Mouse (Mus musculus) thymus, adult 2 months (tissue): ENCODE data around the gene Pbx4. TPM values are rescaled to one million over a fixed set of nuclear protein-coding genes. Genes with fewer than 3 reads are reported as not detected.

Experiments
- DNase-seq: peaks from one replicate; pipeline ENCODE4 v3.0.0; 2021
- H3K27ac ChIP-seq: fragments of 200-500 bp; 2 replicates; pipeline ENCODE4 v1.5.1; 2012; ENCODE audit warnings: low read length, control low read depth; ENCODE audit not compliant: control insufficient read depth, insufficient read depth
- H3K27me3 ChIP-seq: fragments of 200-500 bp; 2 replicates; pipeline ENCODE4 v1.6.1; 2012; ENCODE audit warnings: mild to moderate bottlenecking, low read length, moderate library complexity, mixed read lengths; ENCODE audit not compliant: control insufficient read depth, insufficient read depth
- H3K36me3 ChIP-seq: fragments of 200-500 bp; 2 replicates; pipeline ENCODE4 v1.6.1; 2012; ENCODE audit warnings: mild to moderate bottlenecking, low read length, moderate library complexity; ENCODE audit not compliant: control insufficient read depth, insufficient read depth
- H3K4me1 ChIP-seq: fragments of 200-500 bp; replicated peaks from 2 replicates; pipeline ENCODE4 v1.6.1; 2012; ENCODE audit warnings: low read length; ENCODE audit not compliant: control insufficient read depth, insufficient read depth
- H3K4me3 ChIP-seq: fragments of 200-500 bp; 2 replicates; pipeline ENCODE4 v1.5.1; 2012; ENCODE audit warnings: mild to moderate bottlenecking, low read length, control low read depth, moderate library complexity; ENCODE audit not compliant: control insufficient read depth, insufficient read depth
- CTCF ChIP-seq: fragments of 200-500 bp; IDR thresholded peaks from 2 replicates; pipeline ENCODE4 v1.5.1; 2012; ENCODE audit warnings: mild to moderate bottlenecking, control low read depth, low read length, moderate library complexity, borderline replicate concordance; ENCODE audit not compliant: control insufficient read depth, poor library complexity, insufficient read depth; ENCODE audit errors: extremely low read depth
- POLR2A ChIP-seq: fragments of 200-500 bp; IDR thresholded peaks from 2 replicates; pipeline ENCODE4 v1.6.1; 2012; ENCODE audit warnings: mild to moderate bottlenecking, low read length, control low read depth, moderate library complexity; ENCODE audit not compliant: control insufficient read depth, poor library complexity, insufficient read depth; ENCODE audit errors: extremely low read depth
- WGBS: fragments of 180-500 bp; shearing (Covaris S2); methylation state at CpG from one replicate; pipeline ENCODE4 v1.1.7; 2018; 5-methylcytosine and 5-hydroxymethylcytosine counted together
- polyA plus RNA-seq: library from polyadenylated mRNA; depleted of rRNA; stranded (reverse); fragments of >200 nt; gene quantifications from 2 replicates; pipeline ENCODE4 v1.2.3, GENCODE M21; 2012

The Pbx4 gene
- polyA plus RNA-seq, 1 experiment = 29.0 TPM

GRCm38 (mm10) chr8:69808094-69808863, 24.0 kb upstream of the Pbx4 start, which contains the start of gene Gmip:
Gene Gmip (plus strand): TSS chr8:69808679.
- H3K4me1 ChIP-seq = peaks cover 11% of the 10 kb centered on the region
- H3K27ac ChIP-seq = peak within 1 kb of the TSS; percentile 78
- WGBS = 6% methylated on average over 28 of the region's 28 CpGs
- peak; percentile 68 for TF ChIP-seq POLR2A
- no peak for TF ChIP-seq CTCF
- peak within 1 kb of the TSS; percentile 86 for H3K4me3 ChIP-seq
- DNase-seq = peak; percentile 96
- no peaks in the 10 kb centered on the region for H3K27me3 ChIP-seq
- peaks cover 54% of the 10 kb centered on the region for H3K36me3 ChIP-seq

- peaks cover 53% of the 10 kb centered on the region for H3K36me3 ChIP-seq
- H3K4me3 ChIP-seq = peak overlapping the region; percentile 86
- peak; percentile 60 for DNase-seq
- H3K4me1 ChIP-seq = peaks cover 11% of the 10 kb centered on the region
- TF ChIP-seq CTCF (0 out of 2 replicates have a peak, but pooled peaks have one; percentile 24), POLR2A (no peak)
- WGBS = under 1% methylated on average over 23 of the region's 23 CpGs
- H3K27ac ChIP-seq = peak overlapping the region; percentile 78
- no peaks in the 10 kb centered on the region for H3K27me3 ChIP-seq
Observed at GRCm38 (mm10) chr8:69808864-69809403, 23.4 kb upstream of the Pbx4 start.

GRCm38 (mm10) chr8:69809820-69810219, 22.5 kb upstream of the Pbx4 start:
- no peak for TF ChIP-seq CTCF
- TF ChIP-seq POLR2A = no peak
- 62% methylated on average over 3 of the region's 3 CpGs for WGBS
- Histone ChIP-seq H3K36me3 (peaks cover 54% of the 10 kb centered on the region), H3K27me3 (no peaks in the 10 kb centered on the region), H3K4me3 (no peak overlapping the region), H3K4me1 (peaks cover 11% of the 10 kb centered on the region), H3K27ac (no peak overlapping the region)
- no peak for DNase-seq

GRCm38 (mm10) chr8:69814881-69815280, 17.4 kb upstream of the Pbx4 start:
- no peak overlapping the region for H3K4me3 ChIP-seq
- no peak for TF ChIP-seq POLR2A
- no peak for TF ChIP-seq CTCF
- H3K4me1 ChIP-seq = no peaks in the 10 kb centered on the region
- peaks cover 60% of the 10 kb centered on the region for H3K36me3 ChIP-seq
- no peak overlapping the region for H3K27ac ChIP-seq
- 100% methylated on average over 2 of the region's 2 CpGs for WGBS
- DNase-seq = no peak
- no peaks in the 10 kb centered on the region for H3K27me3 ChIP-seq

- DNase-seq = no peak
- Histone ChIP-seq H3K27ac (no peak overlapping the region), H3K4me3 (no peak overlapping the region), H3K27me3 (no peaks in the 10 kb centered on the region), H3K36me3 (peaks cover 60% of the 10 kb centered on the region), H3K4me1 (no peaks in the 10 kb centered on the region)
- WGBS = 99% methylated on average over 4 of the region's 4 CpGs
- TF ChIP-seq POLR2A = no peak
- no peak for TF ChIP-seq CTCF
Observed at GRCm38 (mm10) chr8:69815396-69815795, 16.9 kb upstream of the Pbx4 start.

GRCm38 (mm10) chr8:69820466-69820865, 11.8 kb upstream of the Pbx4 start:
- H3K27me3 ChIP-seq = no peaks in the 10 kb centered on the region
- peaks cover 22% of the 10 kb centered on the region for H3K36me3 ChIP-seq
- H3K4me3 ChIP-seq = no peak overlapping the region
- no peak overlapping the region for H3K27ac ChIP-seq
- peaks cover 14% of the 10 kb centered on the region for H3K4me1 ChIP-seq
- DNase-seq = no peak
- TF ChIP-seq CTCF = no peak
- WGBS = 99% methylated on average over 9 of the region's 9 CpGs

GRCm38 (mm10) chr8:69821971-69822385, 10.3 kb upstream of the Pbx4 start:
- TF ChIP-seq POLR2A (no peak), CTCF (no peak)
- DNase-seq = no peak
- Histone ChIP-seq H3K27ac (peak overlapping the region; percentile 34; the same call in 1 of the 2 replicates), H3K36me3 (peaks cover 14% of the 10 kb centered on the region), H3K4me1 (peaks cover 14% of the 10 kb centered on the region), H3K27me3 (no peaks in the 10 kb centered on the region), H3K4me3 (peak overlapping the region; percentile 40)
- 2% methylated on average over 19 of the region's 22 CpGs for WGBS
